Mouse (Mus musculus): ENCODE results near the gene Upk3b. TPM values are rescaled to one million over a fixed set of nuclear protein-coding genes. Genes with fewer than 3 reads are reported as not detected.

The Upk3b gene
- total and polyA plus RNA-seq, 3 experiments, result 0.09 TPM; not detected in 2

- no peak for TF ChIP-seq ETS1 (conservative IDR thresholded peaks at IDR 0.05; ENCODE audit: low read depth, low read length)
- TF ChIP-seq CHD2 (IDR thresholded peaks at IDR 0.05; ENCODE audit: low read length), result no peak
- no peak for TF ChIP-seq ZNF384 (IDR thresholded peaks at IDR 0.05; ENCODE audit: low read depth, low read length)
- TF ChIP-seq CTCF (conservative IDR thresholded peaks at IDR 0.05 in 1 of 2, IDR thresholded peaks at IDR 0.05 in 1 of 2; ENCODE audit: low read depth in 2 of 2, low read length in 2 of 2), result no peak
- TF ChIP-seq PAX5 (IDR thresholded peaks at IDR 0.05; ENCODE audit: low read length), result no peak
- no peak for TF ChIP-seq RCOR1 (conservative IDR thresholded peaks at IDR 0.05; ENCODE audit: low read depth, low read length)
- no peak for TF ChIP-seq MAFK (IDR thresholded peaks at IDR 0.05; ENCODE audit: insufficient replicate concordance, low read length)
- no peak for TF ChIP-seq MAZ (IDR thresholded peaks at IDR 0.05; ENCODE audit: low read depth, low read length)
- no peak for TF ChIP-seq MAX (IDR thresholded peaks at IDR 0.05; ENCODE audit: low read length)
- TF ChIP-seq NRF1 (IDR thresholded peaks at IDR 0.05; ENCODE audit: low read depth, low read length), result no peak
- TF ChIP-seq MYC (IDR thresholded peaks at IDR 0.05; ENCODE audit: low read depth, low read length), result no peak
- TF ChIP-seq KAT2A (IDR thresholded peaks at IDR 0.05; ENCODE audit: insufficient replicate concordance, low read length), result no peak
- no peak for TF ChIP-seq MXI1 (IDR thresholded peaks at IDR 0.05; ENCODE audit: low read depth, low read length)
- TF ChIP-seq E2F4 (IDR thresholded peaks at IDR 0.05; ENCODE audit: insufficient replicate concordance, low read depth, low read length), result no peak
- TF ChIP-seq ZMIZ1 (IDR thresholded peaks at IDR 0.05; ENCODE audit: low read depth, low read length), result no peak
- no peak for TF ChIP-seq NELFE (IDR thresholded peaks at IDR 0.05; ENCODE audit: low read depth, low read length)
- TF ChIP-seq BHLHE40 (IDR thresholded peaks at IDR 0.05; ENCODE audit: low read depth, low read length), result no peak
- no peak for TF ChIP-seq POLR2A (IDR thresholded peaks at IDR 0.05; ENCODE audit: low read depth, low read length)
- TF ChIP-seq POLR2AphosphoS2 (IDR thresholded peaks at IDR 0.05; ENCODE audit: low read depth, low read length), result no peak
- Histone ChIP-seq H3K4me3 (replicated peaks in 1 of 3; ENCODE audit: low read depth in 2 of 3, low read length in 2 of 3, poor library complexity in 1 of 3) (no peak overlapping the region), H3K4me2 (ENCODE audit: insufficient read depth, low read depth, poor library complexity, severe bottlenecking) (no peak overlapping the region), H3K27ac (ENCODE audit: insufficient read depth, low read depth) (no peak overlapping the region), H3K79me2 (replicated peaks; ENCODE audit: control insufficient read depth, extremely low read depth, insufficient read depth, poor library complexity, severe bottlenecking) (no peaks in the 10 kb centered on the region), H3K9me3 (replicated peaks; ENCODE audit: low read length) (peaks cover 26% of the 10 kb centered on the region), H3K27me3 (replicated peaks) (no peaks in the 10 kb centered on the region), H3K36me3 (replicated peaks in 1 of 2; ENCODE audit: control insufficient read depth in 1 of 2, insufficient read depth in 1 of 2, low read length in 1 of 2) (no peaks in the 10 kb centered on the region), H3K4me1 (ENCODE audit: control insufficient read depth in 1 of 2, insufficient read depth in 2 of 2) (peaks cover 14 to 23% of the 10 kb centered on the region in 2 experiments), H3K9ac (ENCODE audit: insufficient read depth, low read depth) (no peak overlapping the region)
- DNase-seq (ENCODE audit: extremely low read depth), result no peak
- dilution Hi-C loops (cut with MboI; ENCODE audit: extremely low pct_ligation_motif_present, extremely low pct_unique_long_range_greater_than_20kb, low sequenced_read_pairs), result no loop called here
- in situ Hi-C loops (cut with MboI; ENCODE audit: low pct_ligation_motif_present, low pct_unique_long_range_greater_than_20kb, low sequenced_read_pairs), result loop anchor here (10.0 kb wide), 1 partner anchor 147 kb away; no protein-coding TSS in a partner anchor
These were observed 3.4 kb downstream of the Upk3b start for GRCm38 (mm10) chr5:136041666-136042065.

GRCm38 (mm10) chr5:136044865-136045264, 6.6 kb downstream of the Upk3b start:
- peaks cover 12% of the 10 kb centered on the region for H3K27me3 ChIP-seq (replicated peaks)
- TF ChIP-seq HCFC1 (IDR thresholded peaks at IDR 0.05; ENCODE audit: low read depth, low read length) (no peak), POLR2A (IDR thresholded peaks at IDR 0.05; ENCODE audit: low read depth, low read length) (no peak), RCOR1 (conservative IDR thresholded peaks at IDR 0.05; ENCODE audit: low read depth, low read length) (no peak), SIN3A (IDR thresholded peaks at IDR 0.05; ENCODE audit: low read length) (no peak), MAFK (IDR thresholded peaks at IDR 0.05; ENCODE audit: insufficient replicate concordance, low read length) (no peak), CTCF (conservative IDR thresholded peaks at IDR 0.05 in 1 of 2, IDR thresholded peaks at IDR 0.05 in 1 of 2; ENCODE audit: low read depth in 2 of 2, low read length in 2 of 2) (peak; percentile 58 to 60), GABPA (IDR thresholded peaks at IDR 0.05; ENCODE audit: insufficient replicate concordance, low read depth, low read length) (no peak), SMC3 (IDR thresholded peaks at IDR 0.05; ENCODE audit: low read depth, low read length) (peak; percentile 24)
- in situ Hi-C loops (cut with MboI; ENCODE audit: low pct_ligation_motif_present, low pct_unique_long_range_greater_than_20kb, low sequenced_read_pairs), result loop anchor here (10.0 kb wide), 1 partner anchor 150 kb away; no protein-coding TSS in a partner anchor
- H3K36me3 ChIP-seq (replicated peaks in 1 of 2; ENCODE audit: control insufficient read depth in 1 of 2, insufficient read depth in 1 of 2, low read length in 1 of 2), result no peaks in the 10 kb centered on the region
- H3K4me3 ChIP-seq (replicated peaks in 1 of 3; ENCODE audit: low read depth in 2 of 3, low read length in 2 of 3, poor library complexity in 1 of 3), result no peak overlapping the region
- no peak for DNase-seq (ENCODE audit: extremely low read depth)
- H3K4me1 ChIP-seq (ENCODE audit: control insufficient read depth in 1 of 2, insufficient read depth in 2 of 2), result peaks cover 13 to 20% of the 10 kb centered on the region in 2 experiments
- dilution Hi-C loops (cut with MboI; ENCODE audit: extremely low pct_ligation_motif_present, extremely low pct_unique_long_range_greater_than_20kb, low sequenced_read_pairs), result no loop called here
- H3K27ac ChIP-seq (ENCODE audit: insufficient read depth, low read depth), result no peak overlapping the region
- H3K9ac ChIP-seq (ENCODE audit: insufficient read depth, low read depth), result no peak overlapping the region
- H3K9me3 ChIP-seq (replicated peaks; ENCODE audit: low read length), result peaks cover 6% of the 10 kb centered on the region
- H3K4me2 ChIP-seq (ENCODE audit: insufficient read depth, low read depth, poor library complexity, severe bottlenecking), result no peak overlapping the region
- H3K79me2 ChIP-seq (replicated peaks; ENCODE audit: control insufficient read depth, extremely low read depth, insufficient read depth, poor library complexity, severe bottlenecking), result no peaks in the 10 kb centered on the region

Data from CH12.LX (cell line).